Mouse (Mus musculus): ENCODE measurements at regions not wholly inside any gene's neighbourhood (a gene's known extent, or its start where the extent isn't known, plus 50 kb on each side); places are given as distances from the start of the nearest gene placed in this dataset.

GRCm38 (mm10) chr1:164571496-164572078 lies 113.4 kb upstream of the Atp1b1 start:
- Histone ChIP-seq H3K9me3 (ENCODE audit: control insufficient read depth, insufficient read depth, low read depth, low read length) (no peaks in the 10 kb centered on the region), H3K4me3 (ENCODE audit: insufficient read depth in 1 of 2, low read depth in 1 of 2, low read length in 2 of 2, poor library complexity in 1 of 2, severe bottlenecking in 1 of 2) (no peak overlapping the region), H3K27ac (ENCODE audit: insufficient read depth, low read depth, low read length, poor library complexity, severe bottlenecking) (no peak overlapping the region), H3K36me3 (ENCODE audit: control insufficient read depth, insufficient read depth, low read length, poor library complexity, severe bottlenecking) (no peaks in the 10 kb centered on the region), H3K4me1 (ENCODE audit: control insufficient read depth in 2 of 2, insufficient read depth in 2 of 2, low read length in 2 of 2, poor library complexity in 1 of 2) (0 out of 4 replicates have a peak, but pooled peaks cover 0 to 3% of the 10 kb centered on the region in 2 experiments), H3K9ac (ENCODE audit: insufficient read depth, low read depth, low read length, poor library complexity, severe bottlenecking) (no peak overlapping the region)
- no peak for TF ChIP-seq HCFC1 (IDR thresholded peaks at IDR 0.05; ENCODE audit: borderline replicate concordance, insufficient read depth, low read length)
- no peak for TF ChIP-seq ZC3H11A (IDR thresholded peaks at IDR 0.05; ENCODE audit: borderline replicate concordance, low read depth, low read length)
- TF ChIP-seq ZNF384 (IDR thresholded peaks at IDR 0.05; ENCODE audit: low read depth, low read length), result no peak
- TF ChIP-seq CHD2 (IDR thresholded peaks at IDR 0.05; ENCODE audit: low read depth, low read length), result no peak
- no peak for TF ChIP-seq MAFK (IDR thresholded peaks at IDR 0.05; ENCODE audit: insufficient read depth, low read depth, low read length)
- DNase-seq (ENCODE audit: low read depth, low spot score), result no peak
- in situ Hi-C loops (cut with MboI; ENCODE audit: low sequenced_read_pairs in 2 of 2, unreplicated experiment in 2 of 2), result no loop called here

DNA sequence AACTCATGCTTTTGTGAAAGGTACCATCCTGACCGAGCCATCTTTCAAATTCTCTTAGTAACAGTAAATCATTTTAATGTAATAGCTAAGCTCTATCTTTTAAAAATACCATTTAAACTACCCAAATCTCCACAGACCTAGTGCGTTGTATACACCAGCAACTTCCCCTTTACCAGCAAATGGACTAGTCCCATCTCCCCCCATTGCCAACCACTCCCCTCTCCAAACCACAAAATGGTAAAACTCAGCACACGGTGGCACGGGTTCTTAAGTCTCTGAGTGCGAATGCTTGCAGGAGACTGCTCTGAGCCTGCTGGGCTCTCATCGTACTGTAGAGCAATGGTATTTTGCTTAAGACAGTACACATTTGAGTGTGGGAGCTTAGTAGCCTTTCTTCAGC lies 106.7 kb upstream of the Atp1b1 start:
- no peak overlapping the region for H3K9ac ChIP-seq (ENCODE audit: insufficient read depth, low read depth, low read length, poor library complexity, severe bottlenecking)
- no peak for TF ChIP-seq MAFK (IDR thresholded peaks at IDR 0.05; ENCODE audit: insufficient read depth, low read depth, low read length)
- TF ChIP-seq ZC3H11A (IDR thresholded peaks at IDR 0.05; ENCODE audit: borderline replicate concordance, low read depth, low read length), result no peak
- no peak for TF ChIP-seq ZNF384 (IDR thresholded peaks at IDR 0.05; ENCODE audit: low read depth, low read length)
- no peak for TF ChIP-seq CHD2 (IDR thresholded peaks at IDR 0.05; ENCODE audit: low read depth, low read length)
- no peak for TF ChIP-seq HCFC1 (IDR thresholded peaks at IDR 0.05; ENCODE audit: borderline replicate concordance, insufficient read depth, low read length)
- in situ Hi-C loops (cut with MboI; ENCODE audit: low sequenced_read_pairs in 2 of 2, unreplicated experiment in 2 of 2), result no loop called here
- no peaks in the 10 kb centered on the region for H3K4me1 ChIP-seq (ENCODE audit: control insufficient read depth in 2 of 2, insufficient read depth in 2 of 2, low read length in 2 of 2, poor library complexity in 1 of 2)
- no peaks in the 10 kb centered on the region for H3K36me3 ChIP-seq (ENCODE audit: control insufficient read depth, insufficient read depth, low read length, poor library complexity, severe bottlenecking)
- no peak overlapping the region for H3K4me3 ChIP-seq (ENCODE audit: insufficient read depth in 1 of 2, low read depth in 1 of 2, low read length in 2 of 2, poor library complexity in 1 of 2, severe bottlenecking in 1 of 2)
- DNase-seq (ENCODE audit: low read depth, low spot score), result no peak
- no peak overlapping the region for H3K27ac ChIP-seq (ENCODE audit: insufficient read depth, low read depth, low read length, poor library complexity, severe bottlenecking)
- no peaks in the 10 kb centered on the region for H3K9me3 ChIP-seq (ENCODE audit: control insufficient read depth, insufficient read depth, low read depth, low read length)

- no peak for DNase-seq (ENCODE audit: low read depth, low spot score)
- in situ Hi-C loops (cut with MboI; ENCODE audit: low sequenced_read_pairs in 2 of 2, unreplicated experiment in 2 of 2), result no loop called here
- Histone ChIP-seq H3K4me1 (ENCODE audit: control insufficient read depth in 2 of 2, insufficient read depth in 2 of 2, low read length in 2 of 2, poor library complexity in 1 of 2) (no peaks in the 10 kb centered on the region), H3K9me3 (ENCODE audit: control insufficient read depth, insufficient read depth, low read depth, low read length) (no peaks in the 10 kb centered on the region), H3K4me3 (ENCODE audit: insufficient read depth in 1 of 2, low read depth in 1 of 2, low read length in 2 of 2, poor library complexity in 1 of 2, severe bottlenecking in 1 of 2) (no peak overlapping the region), H3K36me3 (ENCODE audit: control insufficient read depth, insufficient read depth, low read length, poor library complexity, severe bottlenecking) (no peaks in the 10 kb centered on the region), H3K9ac (ENCODE audit: insufficient read depth, low read depth, low read length, poor library complexity, severe bottlenecking) (no peak overlapping the region), H3K27ac (ENCODE audit: insufficient read depth, low read depth, low read length, poor library complexity, severe bottlenecking) (no peak overlapping the region)
- TF ChIP-seq CHD2 (IDR thresholded peaks at IDR 0.05; ENCODE audit: low read depth, low read length), result no peak
- TF ChIP-seq HCFC1 (IDR thresholded peaks at IDR 0.05; ENCODE audit: borderline replicate concordance, insufficient read depth, low read length), result no peak
- no peak for TF ChIP-seq ZNF384 (IDR thresholded peaks at IDR 0.05; ENCODE audit: low read depth, low read length)
- no peak for TF ChIP-seq ZC3H11A (IDR thresholded peaks at IDR 0.05; ENCODE audit: borderline replicate concordance, low read depth, low read length)
- no peak for TF ChIP-seq MAFK (IDR thresholded peaks at IDR 0.05; ENCODE audit: insufficient read depth, low read depth, low read length)
Measured at GRCm38 (mm10) chr1:164559546-164560228, 101.5 kb upstream of the Atp1b1 start.

DNA sequence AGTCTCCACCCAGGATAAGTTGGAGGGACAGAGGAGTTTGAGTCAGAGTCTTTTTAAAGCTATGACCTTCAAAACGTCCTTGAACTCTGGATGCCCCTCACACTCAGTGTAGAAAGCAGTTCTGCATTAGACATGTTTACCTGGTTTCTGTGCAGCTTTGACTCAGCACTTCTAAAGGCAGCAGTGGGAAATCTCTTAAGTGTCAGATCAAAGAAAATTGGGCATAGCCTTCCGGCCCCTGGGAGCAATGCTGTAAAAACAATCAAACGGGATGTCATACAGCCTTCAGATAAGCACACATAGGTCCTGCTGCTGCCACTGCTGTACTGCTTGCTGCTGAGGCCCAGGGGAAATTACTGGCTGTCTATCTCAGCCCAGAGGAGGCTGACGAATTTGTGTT lies 94.5 kb upstream of the Atp1b1 start:
- DNase-seq (ENCODE audit: low read depth, low spot score), result peak; percentile 40
- no peak overlapping the region for H3K4me3 ChIP-seq (ENCODE audit: insufficient read depth in 1 of 2, low read depth in 1 of 2, low read length in 2 of 2, poor library complexity in 1 of 2, severe bottlenecking in 1 of 2)
- no peak for TF ChIP-seq CHD2 (IDR thresholded peaks at IDR 0.05; ENCODE audit: low read depth, low read length)
- peak; percentile 74 for TF ChIP-seq MAFK (IDR thresholded peaks at IDR 0.05; ENCODE audit: insufficient read depth, low read depth, low read length)
- H3K9me3 ChIP-seq (ENCODE audit: control insufficient read depth, insufficient read depth, low read depth, low read length), result no peaks in the 10 kb centered on the region
- H3K9ac ChIP-seq (ENCODE audit: insufficient read depth, low read depth, low read length, poor library complexity, severe bottlenecking), result no peak overlapping the region
- H3K27ac ChIP-seq (ENCODE audit: insufficient read depth, low read depth, low read length, poor library complexity, severe bottlenecking), result peak overlapping the region; percentile 29; the same call in 1 of the 2 replicates
- in situ Hi-C loops (cut with MboI; ENCODE audit: low sequenced_read_pairs in 2 of 2, unreplicated experiment in 2 of 2), result no loop called here
- H3K4me1 ChIP-seq (ENCODE audit: control insufficient read depth in 2 of 2, insufficient read depth in 2 of 2, low read length in 2 of 2, poor library complexity in 1 of 2), result peaks cover 8 to 21% of the 10 kb centered on the region in 2 experiments
- no peaks in the 10 kb centered on the region for H3K36me3 ChIP-seq (ENCODE audit: control insufficient read depth, insufficient read depth, low read length, poor library complexity, severe bottlenecking)
